Mouse (Mus musculus) neural tube, embryonic 12.5 days (tissue): ENCODE data around the gene Gcgr. TPM values are rescaled to one million over a fixed set of nuclear protein-coding genes. Genes with fewer than 3 reads are reported as not detected.
"Not testable (repeated sequence)": the region's sequence is repeated elsewhere in the genome, so short reads cannot be mapped to it uniquely, and the experiment has no call there.

Experiments
- ATAC-seq: fragments of 200-750 bp; cut with Nextera tagmentation; 2 replicates; pipeline ENCODE4 v1.8.0; 2017; ENCODE audit warnings: low read depth, mild to moderate bottlenecking, moderate TSS enrichment, moderate library complexity; ENCODE audit not compliant: low FRiP score
- H3K27ac ChIP-seq: fragments of 300-500 bp; sonication (generic); 2 replicates; pipeline ENCODE4 v1.5.1; 2016
- H3K27me3 ChIP-seq: fragments of 300-500 bp; sonication (generic); replicated peaks from 2 replicates; pipeline ENCODE4 v1.6.1; 2016; ENCODE audit warnings: mild to moderate bottlenecking
- H3K36me3 ChIP-seq: fragments of 300-500 bp; sonication (generic); 2 replicates; pipeline ENCODE4 v1.6.1; 2016; ENCODE audit warnings: mild to moderate bottlenecking
- H3K4me1 ChIP-seq: fragments of 300-500 bp; sonication (generic); 2 replicates; pipeline ENCODE4 v1.6.1; 2016
- H3K4me2 ChIP-seq: fragments of 300-500 bp; sonication (generic); replicated peaks from 2 replicates; pipeline ENCODE4 v1.6.1; 2016; ENCODE audit warnings: mild to moderate bottlenecking
- H3K4me3 ChIP-seq: fragments of 300-500 bp; sonication (generic); 2 replicates; pipeline ENCODE4 v1.5.1; 2016
- H3K9ac ChIP-seq: fragments of 300-500 bp; sonication (generic); 2 replicates; pipeline ENCODE4 v1.6.1; 2016; ENCODE audit warnings: mild to moderate bottlenecking
- H3K9me3 ChIP-seq: fragments of 300-500 bp; sonication (generic); 2 replicates; pipeline ENCODE4 v1.6.1; 2016; ENCODE audit warnings: mild to moderate bottlenecking
- WGBS: fragments of 180-500 bp; shearing (Covaris S2); methylation state at CpG from one replicate; pipeline ENCODE4 v1.1.7; 2016; 5-methylcytosine and 5-hydroxymethylcytosine counted together
- polyA plus RNA-seq: library from polyadenylated mRNA; unstranded; fragments of >200 nt; fragmentation: Nextera tagmentation; extraction: Ambion mirVana; gene quantifications from 2 replicates; pipeline ENCODE4 v1.2.1, GENCODE M21; 2016

Gene Gcgr
- polyA plus RNA-seq, 1 experiment from 2014 or later, result 0.22 TPM

DNA sequence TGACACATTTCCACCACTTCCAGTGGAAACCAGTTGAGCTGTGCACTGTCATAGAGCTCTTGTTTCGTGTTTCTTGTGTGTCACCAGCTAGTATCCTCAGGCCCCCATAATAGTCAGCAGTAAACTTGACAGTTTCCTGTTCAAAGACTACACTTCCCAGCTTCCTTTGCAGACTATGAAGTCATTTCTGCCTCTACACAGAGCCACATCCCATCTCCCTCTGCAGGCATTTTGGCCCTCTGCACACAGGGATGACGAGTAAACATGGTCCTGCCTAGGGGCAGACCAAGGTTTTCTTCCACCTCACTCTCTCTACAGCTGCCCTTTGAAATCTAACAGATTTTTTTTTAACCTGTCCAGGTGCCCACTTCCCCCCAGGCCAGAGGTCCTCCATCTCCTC is 17.0 kb downstream of the Gcgr start:
- Histone ChIP-seq H3K4me1 (peaks cover 26% of the 10 kb centered on the region), H3K9me3 (no peaks in the 10 kb centered on the region), H3K9ac (no peak overlapping the region), H3K27ac (no peak overlapping the region), H3K36me3 (peaks cover 28% of the 10 kb centered on the region), H3K27me3 (no peaks in the 10 kb centered on the region), H3K4me3 (no peak overlapping the region), H3K4me2 (peak overlapping the region; percentile 96; the same call in 1 of the 2 replicates)
- WGBS, result 77% methylated on average over 2 of the region's 2 CpGs
- ATAC-seq, result no peak

DNA sequence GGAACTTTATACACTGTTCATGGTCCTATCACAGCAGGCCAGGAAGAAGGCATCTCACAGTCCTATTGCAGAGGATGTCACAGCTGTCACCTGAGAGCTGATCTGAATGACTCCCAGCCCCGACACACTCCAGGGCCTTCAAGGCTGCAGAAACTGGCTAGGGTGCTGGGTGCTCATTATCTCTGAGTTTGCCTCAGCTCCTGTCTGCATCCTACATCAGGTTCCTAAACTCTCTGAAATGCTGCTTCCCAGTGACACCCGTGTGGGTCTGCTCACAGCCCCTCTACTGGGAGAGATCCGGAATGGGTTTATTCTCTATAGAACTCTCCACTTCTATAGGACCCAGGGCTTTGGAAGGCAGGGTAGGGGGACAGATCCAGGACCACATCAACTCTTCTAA is 17.7 kb downstream of the Gcgr start:
- no peaks in the 10 kb centered on the region for H3K27me3 ChIP-seq
- H3K4me1 ChIP-seq, result peaks cover 26% of the 10 kb centered on the region
- H3K27ac ChIP-seq, result no peak overlapping the region
- ATAC-seq, result no peak
- H3K36me3 ChIP-seq, result peaks cover 21% of the 10 kb centered on the region
- 89% methylated on average over 3 of the region's 3 CpGs for whole genome bisulfite sequencing
- peak overlapping the region; percentile 96 for H3K4me2 ChIP-seq
- peak overlapping the region; percentile 98 for H3K9ac ChIP-seq
- H3K4me3 ChIP-seq, result peak overlapping the region; percentile 88; the same call in 1 of the 2 replicates
- no peaks in the 10 kb centered on the region for H3K9me3 ChIP-seq

DNA sequence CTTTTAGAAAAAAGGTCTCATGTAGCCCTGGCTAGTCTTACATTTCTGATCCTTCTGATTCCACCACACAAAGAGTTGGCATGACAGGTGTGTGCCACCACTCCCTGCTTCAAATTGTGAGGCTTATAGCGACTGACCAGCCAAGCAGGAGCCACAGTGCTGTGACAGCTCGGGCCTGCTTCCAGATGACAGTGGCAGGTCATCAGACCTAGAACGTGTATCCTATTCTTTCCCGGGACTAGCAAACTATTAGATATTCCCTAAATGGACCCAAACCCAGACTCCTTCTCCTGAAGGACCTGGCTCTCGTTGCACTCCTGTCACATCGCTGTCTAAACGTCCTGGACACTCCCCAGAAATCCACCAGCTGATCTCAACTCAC is 18.3 kb downstream of the Gcgr start:
- peak overlapping the region; percentile 88 for H3K4me3 ChIP-seq
- H3K4me1 ChIP-seq, result peaks cover 26% of the 10 kb centered on the region
- peak overlapping the region; percentile 96 for H3K4me2 ChIP-seq
- H3K27me3 ChIP-seq, result no peaks in the 10 kb centered on the region
- WGBS, result 35% methylated on average over 7 of the region's 7 CpGs
- H3K27ac ChIP-seq, result peak overlapping the region; percentile 80; the same call in 1 of the 2 replicates
- peaks cover 15% of the 10 kb centered on the region for H3K36me3 ChIP-seq
- no peaks in the 10 kb centered on the region for H3K9me3 ChIP-seq
- H3K9ac ChIP-seq, result peak overlapping the region; percentile 98
- no peak for ATAC-seq

DNA sequence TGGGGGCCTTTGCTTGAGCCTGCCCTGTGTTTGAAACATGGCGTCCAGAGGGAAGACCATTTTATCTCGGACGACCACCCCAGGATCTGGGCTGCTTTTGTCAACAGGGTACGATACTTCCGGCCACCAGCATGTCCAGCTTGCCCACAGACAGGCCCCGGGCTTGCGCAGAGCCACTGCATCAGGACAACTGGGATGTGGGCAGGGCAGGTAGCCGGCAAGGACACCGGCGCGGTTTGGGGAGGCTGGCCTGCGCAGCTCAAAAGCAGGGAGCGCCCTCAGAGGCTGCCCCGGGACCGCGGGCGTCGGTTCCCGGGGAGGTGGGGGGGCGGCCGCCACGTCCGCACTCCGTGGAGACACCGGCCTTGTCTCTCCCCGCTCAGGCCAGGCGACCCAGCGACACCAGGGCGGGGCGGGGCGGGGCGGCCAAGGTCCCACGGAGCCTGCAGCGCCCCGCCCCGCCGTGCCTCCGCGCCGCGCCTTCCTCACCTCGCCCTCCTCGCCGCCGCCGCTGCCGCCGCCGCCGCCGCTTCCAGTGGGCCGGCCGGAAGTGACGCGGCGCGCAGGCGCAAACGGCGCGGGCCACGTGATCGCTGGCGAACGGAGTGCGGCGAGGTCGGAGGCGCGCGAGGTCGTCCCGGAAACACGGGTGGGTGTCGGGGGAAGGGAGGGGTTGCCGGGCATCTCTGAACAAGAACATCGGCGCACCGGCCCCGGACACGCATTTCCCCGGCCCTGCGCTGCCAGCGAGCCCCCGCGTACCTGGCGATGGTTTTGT is 18.9 kb downstream of the Gcgr start, which contains the start of gene Mcrip1:
Mcrip1 (minus strand) TSS at position 560 of the 778 bp plus-strand sequence.
- Histone ChIP-seq H3K27ac (peak within 1 kb of the TSS; percentile 80), H3K9me3 (no peaks in the 10 kb centered on the region), H3K9ac (peak within 1 kb of the TSS; percentile 98), H3K27me3 (no peaks in the 10 kb centered on the region), H3K4me3 (peak within 1 kb of the TSS; percentile 88), H3K4me1 (peaks cover 26% of the 10 kb centered on the region), H3K36me3 (peaks cover 9% of the 10 kb centered on the region), H3K4me2 (peak within 1 kb of the TSS; percentile 96)
- ATAC-seq, result peak; percentile 92
- under 1% methylated on average over 86 of the region's 87 CpGs for WGBS

DNA sequence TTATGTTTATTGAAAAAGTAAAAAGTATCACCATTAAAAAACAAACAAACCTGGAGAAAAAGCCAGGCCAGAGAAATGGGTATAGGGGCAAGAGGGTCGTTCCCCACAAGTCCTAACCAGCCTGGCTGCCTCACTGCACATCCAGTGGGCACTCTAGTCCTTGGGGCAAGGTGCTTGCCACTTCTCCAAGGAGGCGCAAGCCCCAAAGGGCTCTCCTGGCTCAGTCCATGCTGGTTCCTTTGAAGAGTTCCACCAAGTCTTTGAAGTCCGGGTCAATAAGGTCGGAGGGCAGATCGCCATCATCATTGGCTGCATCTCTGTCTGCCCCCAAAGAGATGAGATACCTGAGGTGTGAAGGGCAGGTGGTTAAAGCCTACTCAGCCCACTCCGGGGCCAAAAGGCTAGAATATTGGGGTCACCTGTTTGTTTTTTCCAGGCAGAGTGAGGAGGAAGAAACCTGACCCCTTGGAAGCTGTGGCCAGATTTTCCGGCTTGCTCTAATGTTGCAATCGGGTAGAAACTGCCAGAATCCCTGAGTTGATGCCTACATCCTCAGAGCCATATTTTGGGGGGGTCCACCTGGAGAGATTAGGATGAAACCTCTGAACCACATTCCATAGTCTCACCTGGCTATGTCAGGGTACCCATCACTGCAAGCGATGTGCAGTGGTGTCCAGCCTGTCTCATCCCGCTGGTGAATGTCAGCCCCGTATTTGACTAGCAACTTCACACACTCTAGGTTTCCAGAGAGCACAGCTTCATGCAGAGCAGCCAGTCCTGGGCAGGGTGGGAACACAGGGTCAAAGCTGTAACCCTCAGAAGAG is 19.7 kb downstream of the Gcgr start:
- peak; percentile 66; the same call in 1 of the 2 replicates for ATAC-seq
- no peaks in the 10 kb centered on the region for H3K9me3 ChIP-seq
- peak overlapping the region; percentile 37; the same call in 1 of the 2 replicates for H3K27ac ChIP-seq
- peak overlapping the region; percentile 88 for H3K4me3 ChIP-seq
- H3K4me1 ChIP-seq, result peaks cover 26% of the 10 kb centered on the region
- no peaks in the 10 kb centered on the region for H3K27me3 ChIP-seq
- peak overlapping the region; percentile 98 for H3K9ac ChIP-seq
- 73% methylated on average over 11 of the region's 11 CpGs for WGBS
- H3K36me3 ChIP-seq, result 0 out of 2 replicates have a peak, but pooled peaks cover 3% of the 10 kb centered on the region
- H3K4me2 ChIP-seq, result peak overlapping the region; percentile 96

DNA sequence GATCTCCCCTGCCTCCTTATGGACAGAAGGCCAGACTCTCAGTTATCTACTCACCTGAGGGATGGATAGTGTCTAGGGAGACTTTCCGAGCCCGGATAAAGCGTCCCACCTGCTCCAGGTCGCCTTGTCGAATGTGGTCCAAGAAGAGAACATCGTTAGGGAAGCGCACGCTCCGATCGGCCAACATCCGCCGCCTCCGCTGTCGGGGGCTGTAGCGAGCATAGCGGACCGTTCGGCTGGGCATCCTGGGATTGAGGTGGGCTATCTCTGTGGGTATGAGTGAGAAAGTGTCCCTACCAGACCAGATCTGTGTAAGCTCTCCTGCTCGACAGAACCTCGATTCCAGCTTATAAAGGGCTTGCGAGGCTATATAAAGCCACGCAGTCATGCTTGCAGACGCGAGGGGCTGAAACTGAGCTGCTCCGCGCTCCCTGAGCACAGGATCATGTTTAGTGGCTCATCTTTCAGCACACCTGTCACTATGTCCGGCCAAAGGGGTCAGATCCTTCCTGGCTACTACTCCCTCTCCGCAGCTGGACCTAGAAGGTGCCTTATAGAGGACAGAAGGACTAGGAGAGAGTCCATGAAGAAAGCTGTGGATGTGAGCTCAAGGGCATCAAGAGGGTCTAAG is 20.4 kb downstream of the Gcgr start, which contains the start of gene Ppp1r27:
Ppp1r27 (minus strand) TSS at position 323 of the 631 bp plus-strand sequence.
- Histone ChIP-seq H3K27ac (0 out of 2 replicates have a peak within 1 kb of the TSS, but pooled peaks have one; percentile 37), H3K27me3 (no peaks in the 10 kb centered on the region), H3K4me1 (peaks cover 25% of the 10 kb centered on the region), H3K4me2 (peak within 1 kb of the TSS; percentile 96), H3K4me3 (peak within 1 kb of the TSS; percentile 88), H3K9me3 (no peaks in the 10 kb centered on the region), H3K36me3 (0 out of 2 replicates have a peak, but pooled peaks cover 3% of the 10 kb centered on the region), H3K9ac (peak within 1 kb of the TSS; percentile 98)
- ATAC-seq, result no peak
- 94% methylated on average over 28 of the region's 28 CpGs for WGBS

DNA sequence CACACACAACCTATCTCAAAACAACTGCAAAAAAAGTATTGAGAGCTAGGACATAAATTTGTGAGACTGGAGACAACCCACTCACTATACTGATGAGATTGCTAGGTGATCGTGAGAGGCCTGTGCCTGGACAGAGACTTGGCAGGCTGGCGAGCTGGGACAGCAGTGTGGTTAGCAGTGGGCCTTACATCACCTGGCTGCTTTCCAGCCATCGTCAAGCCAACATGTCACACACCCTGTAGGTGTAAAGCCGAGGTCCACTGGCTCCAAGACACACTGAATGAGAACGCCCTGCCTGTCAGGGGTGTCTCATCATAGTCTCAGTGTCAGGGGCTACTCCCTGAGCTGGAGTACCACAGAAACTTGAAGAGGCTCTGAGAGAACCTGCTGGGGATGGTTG is 22.2 kb downstream of the Gcgr start:
- H3K9ac ChIP-seq, result no peak overlapping the region
- no peak overlapping the region for H3K27ac ChIP-seq
- H3K9me3 ChIP-seq, result 0 out of 2 replicates have a peak, but pooled peaks cover 9% of the 10 kb centered on the region
- H3K4me3 ChIP-seq, result no peak overlapping the region
- H3K36me3 ChIP-seq, result no peaks in the 10 kb centered on the region
- no peaks in the 10 kb centered on the region for H3K27me3 ChIP-seq
- 84% methylated on average over 5 of the region's 5 CpGs for WGBS
- no peak for ATAC-seq
- no peak overlapping the region for H3K4me2 ChIP-seq
- peaks cover 18% of the 10 kb centered on the region for H3K4me1 ChIP-seq

DNA sequence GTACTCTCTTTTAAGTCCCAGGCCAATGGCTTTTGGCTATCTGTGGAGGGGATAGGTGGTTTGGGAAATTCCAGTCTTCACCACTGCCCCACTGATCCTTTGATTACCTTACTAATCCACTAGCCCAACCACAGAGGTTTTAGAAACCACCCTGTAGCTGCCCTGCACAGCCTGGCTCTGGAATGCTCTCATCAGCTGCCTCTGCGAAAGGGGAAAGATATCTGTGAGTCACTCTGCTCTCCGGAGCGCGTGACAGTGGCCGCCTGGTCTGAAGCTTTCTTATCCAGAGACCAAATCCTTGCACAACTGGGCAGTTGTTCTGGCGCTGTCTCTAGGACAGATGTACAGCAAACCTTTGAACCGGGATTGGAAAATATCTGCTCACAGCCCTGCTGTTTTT is 24.3 kb downstream of the Gcgr start:
- H3K36me3 ChIP-seq, result peaks cover 11% of the 10 kb centered on the region
- H3K4me2 ChIP-seq, result no peak overlapping the region
- no peak for ATAC-seq
- H3K4me3 ChIP-seq, result no peak overlapping the region
- WGBS, result 86% methylated on average over 7 of the region's 7 CpGs
- H3K27me3 ChIP-seq, result no peaks in the 10 kb centered on the region
- no peak overlapping the region for H3K27ac ChIP-seq
- H3K9ac ChIP-seq, result no peak overlapping the region
- H3K4me1 ChIP-seq, result peaks cover 5% of the 10 kb centered on the region
- H3K9me3 ChIP-seq, result 0 out of 2 replicates have a peak, but pooled peaks cover 11% of the 10 kb centered on the region

DNA sequence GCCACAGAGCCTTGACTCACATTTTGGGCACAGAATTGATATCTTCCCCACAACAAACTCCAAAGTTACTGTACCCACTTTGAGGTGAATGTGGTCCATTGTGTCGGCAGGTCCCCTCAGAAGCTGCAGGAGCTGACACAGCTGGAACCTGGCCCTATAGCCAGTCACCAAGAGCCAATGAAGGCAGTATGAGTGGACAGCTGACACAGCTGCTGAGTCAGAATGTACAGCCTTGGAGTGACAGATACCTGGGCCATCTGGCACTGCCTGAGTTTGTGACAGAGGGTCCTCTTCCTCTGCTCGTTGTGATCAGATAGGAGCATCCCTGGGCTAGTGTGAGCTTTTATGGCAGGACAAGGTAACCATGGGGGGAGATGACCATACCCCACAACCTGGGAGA is 24.8 kb downstream of the Gcgr start:
- H3K9ac ChIP-seq, result no peak overlapping the region
- no peaks in the 10 kb centered on the region for H3K27me3 ChIP-seq
- 87% methylated on average over 2 of the region's 2 CpGs for WGBS
- H3K4me3 ChIP-seq, result no peak overlapping the region
- H3K9me3 ChIP-seq, result 0 out of 2 replicates have a peak, but pooled peaks cover 11% of the 10 kb centered on the region
- no peak overlapping the region for H3K4me2 ChIP-seq
- no peak overlapping the region for H3K27ac ChIP-seq
- H3K4me1 ChIP-seq, result peaks cover under 1% of the 10 kb centered on the region
- ATAC-seq, result no peak
- peaks cover 15% of the 10 kb centered on the region for H3K36me3 ChIP-seq

DNA sequence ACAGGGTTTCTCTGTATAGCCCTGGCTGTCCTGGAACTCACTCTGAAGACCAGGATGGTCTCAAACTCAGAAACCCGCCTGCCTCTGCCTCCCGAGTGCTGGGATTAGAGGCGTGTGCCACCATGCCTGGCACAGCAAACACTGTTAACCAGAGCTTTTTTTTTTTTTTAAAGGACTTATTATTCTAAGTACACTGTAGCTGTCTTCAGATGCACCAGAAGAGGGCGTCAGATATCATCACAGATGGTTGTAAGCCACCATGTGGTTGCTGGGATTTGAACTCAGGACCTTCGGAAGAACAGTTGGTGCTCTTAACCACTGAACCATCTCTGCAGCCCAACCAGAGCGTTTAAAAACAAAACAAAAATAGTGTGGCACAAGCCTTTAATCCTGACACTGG is 28.3 kb downstream of the Gcgr start:
- Histone ChIP-seq H3K9me3 (0 out of 2 replicates have a peak, but pooled peaks cover 11% of the 10 kb centered on the region), H3K36me3 (peaks cover 51% of the 10 kb centered on the region)
- H3K27me3 ChIP-seq, H3K4me3 ChIP-seq, H3K4me1 ChIP-seq, ATAC-seq, H3K9ac ChIP-seq, H3K27ac ChIP-seq, H3K4me2 ChIP-seq: not testable (repeated sequence)
- 87% methylated on average over 6 of the region's 6 CpGs for WGBS

DNA sequence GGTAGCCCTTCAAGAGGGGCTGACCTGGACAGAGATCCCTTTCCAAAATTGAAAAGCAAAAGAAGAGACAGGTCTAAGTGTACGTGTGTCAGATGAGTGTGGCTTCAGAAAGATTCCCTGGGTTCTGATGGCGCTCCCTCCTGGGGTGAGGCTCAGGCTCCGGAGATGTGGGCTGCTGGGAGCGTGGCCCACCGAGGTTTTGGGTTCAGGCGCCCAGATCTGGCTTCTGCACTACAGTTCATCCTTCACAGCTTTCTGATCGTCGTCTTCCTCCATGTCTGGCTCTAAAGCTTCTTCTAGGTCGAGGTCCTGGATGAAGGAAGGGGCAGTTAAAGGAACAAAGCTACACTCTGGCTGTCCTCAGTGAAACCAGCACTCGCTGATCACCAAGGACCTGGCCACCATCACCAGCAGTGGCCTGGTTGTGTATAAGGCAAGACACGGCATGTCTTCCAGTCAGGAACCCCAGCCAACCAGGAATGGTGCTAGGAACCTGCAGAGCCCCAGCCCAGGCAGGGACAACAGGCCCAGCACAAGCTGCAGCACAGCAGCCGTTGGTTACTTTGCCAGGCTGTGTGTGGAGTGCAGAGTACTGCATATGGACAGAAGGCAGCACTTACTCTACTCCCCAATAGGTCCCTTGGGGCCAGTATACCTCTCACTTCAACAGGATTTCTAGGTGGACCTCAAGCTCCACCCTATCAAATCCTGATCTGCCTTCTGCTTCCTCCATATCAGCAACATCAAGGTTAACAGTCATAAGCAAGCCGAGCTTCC is 30.6 kb downstream of the Gcgr start:
- H3K4me1 ChIP-seq, result no peaks in the 10 kb centered on the region
- no peak overlapping the region for H3K9ac ChIP-seq
- H3K27me3 ChIP-seq, result no peaks in the 10 kb centered on the region
- no peak overlapping the region for H3K4me3 ChIP-seq
- ATAC-seq, result no peak
- WGBS, result 93% methylated on average over 13 of the region's 13 CpGs
- peaks cover 73% of the 10 kb centered on the region for H3K36me3 ChIP-seq
- H3K9me3 ChIP-seq, result 0 out of 2 replicates have a peak, but pooled peaks cover 11% of the 10 kb centered on the region
- no peak overlapping the region for H3K27ac ChIP-seq
- no peak overlapping the region for H3K4me2 ChIP-seq
